Mouse (Mus musculus): ENCODE results near the gene 6030498E09Rik. TPM values are rescaled to one million over a fixed set of nuclear protein-coding genes. Genes with fewer than 3 reads are reported as not detected.

The 6030498E09Rik gene
- polyA plus RNA-seq, 1 experiment, result not detected

DNA sequence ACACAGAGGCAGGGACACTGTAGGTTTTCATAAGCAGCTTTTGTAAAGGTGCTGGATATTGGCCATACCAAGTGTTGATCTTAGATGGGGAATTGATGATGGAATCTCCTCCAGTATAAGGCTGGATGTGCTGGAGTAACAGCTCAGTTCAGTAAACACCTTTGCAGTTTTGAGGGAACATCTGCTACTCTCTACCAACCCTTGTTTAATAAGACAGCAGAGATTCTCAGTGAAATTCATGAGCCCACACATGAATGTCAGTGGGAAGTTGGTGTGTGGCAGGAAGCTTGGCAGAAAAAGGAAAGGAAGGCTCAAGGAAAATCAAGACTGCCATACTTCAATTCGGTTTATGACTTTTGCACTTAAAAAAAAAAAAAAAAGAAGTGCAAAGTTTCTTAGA, 186.1 kb downstream of the 6030498E09Rik start:
- no peak overlapping the region for H3K4me3 ChIP-seq (ENCODE audit: insufficient read depth, low read length)
- H3K4me1 ChIP-seq (ENCODE audit: control insufficient read depth, insufficient read depth, low read length), result no peaks in the 10 kb centered on the region
- TF ChIP-seq POLR2A (IDR thresholded peaks at IDR 0.05; ENCODE audit: borderline replicate concordance, low read depth, low read length) (no peak), CTCF (IDR thresholded peaks at IDR 0.05; ENCODE audit: low read depth, low read length) (no peak)
- H3K27ac ChIP-seq (ENCODE audit: insufficient read depth, low read depth, low read length), result no peak overlapping the region

DNA sequence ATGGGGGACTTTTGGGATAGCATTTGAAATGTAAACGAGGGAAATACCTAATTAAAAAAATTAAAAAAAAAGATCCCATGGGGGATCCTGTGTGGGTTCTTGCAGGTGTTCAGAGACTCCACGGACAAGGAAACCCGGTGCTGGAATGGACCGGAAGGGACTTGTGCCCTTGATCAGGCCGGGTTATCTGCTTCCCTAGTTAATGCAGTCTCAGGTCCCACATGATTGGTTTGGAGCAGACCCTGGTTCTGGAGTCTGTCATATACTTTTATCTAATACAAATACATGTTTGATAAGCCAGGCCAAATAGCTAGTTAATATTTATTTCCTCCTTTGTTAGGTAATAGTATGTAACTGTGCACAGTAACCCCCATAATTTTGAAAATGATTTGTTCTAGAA, 223.8 kb downstream of the 6030498E09Rik start:
- TF ChIP-seq CTCF (IDR thresholded peaks at IDR 0.05; ENCODE audit: low read depth, low read length) (no peak), POLR2A (IDR thresholded peaks at IDR 0.05; ENCODE audit: borderline replicate concordance, low read depth, low read length) (no peak)
- Histone ChIP-seq H3K4me1 (ENCODE audit: control insufficient read depth, insufficient read depth, low read length) (no peaks in the 10 kb centered on the region), H3K4me3 (ENCODE audit: insufficient read depth, low read length) (no peak overlapping the region), H3K27ac (ENCODE audit: insufficient read depth, low read depth, low read length) (no peak overlapping the region)

Other genes starting within 250 kb of the 6030498E09Rik start
- 23.6 and 23.9 TPM in 2 replicates for gene Cul4b, start 196.5 kb upstream of the 6030498E09Rik start, polyA plus RNA-seq (2012; ENCODE audit: insufficient read depth, insufficient read length, missing spikeins)
- 119 and 149 TPM in 2 replicates for gene Mcts1, start 172.1 kb upstream of the 6030498E09Rik start, polyA plus RNA-seq (2012; ENCODE audit: insufficient read depth, insufficient read length, missing spikeins)
- gene C1galt1c1, start 137.6 kb upstream of the 6030498E09Rik start, polyA plus RNA-seq (2012; ENCODE audit: insufficient read depth, insufficient read length, missing spikeins), result 27.8 and 28.0 TPM in 2 replicates

All from bone marrow macrophage, adult 2 months (primary cell).